Mouse (Mus musculus): ENCODE data around the gene Nr5a2.

- TF ChIP-seq CTCF (IDR thresholded peaks at IDR 0.05; ENCODE audit: low read depth), result no peak
- TF ChIP-seq EP300 (IDR thresholded peaks at IDR 0.05; ENCODE audit: low read depth), result no peak
These were observed 48.3 kb downstream of the Nr5a2 start for GRCm38 (mm10) chr1:136911996-136912395.

Measured in liver, postnatal 0 days (tissue).